Mouse (Mus musculus) erythroblast, embryonic 14.5 days (primary cell): ENCODE data around the gene Prpf40a.
A peak's percentile ranks its signal among the peaks of the same experiment; 100 is the strongest.

Experiments used
- GATA1 ChIP-seq: IDR thresholded peaks from 2 replicates; pipeline ENCODE4 v1.6.1; 2012; ENCODE audit warnings: low read length, inconsistent platforms, mixed read lengths
- TAL1 ChIP-seq: IDR thresholded peaks from 3 replicates; pipeline ENCODE4 v1.6.1; 2012; ENCODE audit warnings: low read length, inconsistent platforms, mixed read lengths

GRCm38 (mm10) chr2:53179876-53180275, 11.2 kb downstream of the Prpf40a start:
- peak; percentile 52; the same call in 1 of the 2 replicates for TF ChIP-seq GATA1
- TF ChIP-seq TAL1, result no peak
